In genomic region chr7:25130565-25130964, GRCm38 (mm10) we compare ENCODE assay signal across 25 mouse cellular contexts. TPM values are rescaled to one million over a fixed set of nuclear protein-coding genes. Genes with fewer than 3 reads are reported as not detected.
DNase-seq lines count a peak whose midpoint lies in the region; ATAC-seq and TF ChIP-seq lines count a peak whose summit lies in the region.
"Had no signal": no experiment of that assay in that cellular context is flagged by ENCODE, and none has a peak within 500 bp of the region (broad histone marks: within the 10 kb centered on the region; RNA-seq: fewer than 3 reads in every experiment).

No protein-coding gene starts in this region.

- peaks cover under 1% of the 10 kb centered on the region; the same call in 1 of the 2 replicates for H3K9me3 ChIP-seq in liver, embryonic 13.5 days (replicated peaks)
- H3K9me3 ChIP-seq in liver, embryonic 12.5 days (replicated peaks): peaks cover 4% of the 10 kb centered on the region
- H3K9me3 ChIP-seq: embryonic facial prominence, embryonic 15.5 days; forebrain, embryonic 15.5 days; heart, embryonic 15.5 days had no signal

- no peak for DNase-seq in liver, embryonic 13.5 days
- no peak for DNase-seq in spleen, adult 2 months (ENCODE audit: low read depth in 1 of 2, low spot score in 2 of 2)
- DNase-seq in spleen, postnatal 36 days (ENCODE audit: low spot score in 2 of 2): no peak
- no peak for DNase-seq in frontal cortex, postnatal 36 days (ENCODE audit: low spot score in 2 of 2)
- DNase-seq: adrenal gland, postnatal 14 days; cerebellum, adult 11 months; cerebellum, adult 8-10 months; cerebellum, postnatal 14 days; embryo, embryonic 11 days; gastrocnemius, postnatal 10 days; heart, adult 2 months had no signal

- no peak for TF ChIP-seq CTCF in spleen, adult 2 months (IDR thresholded peaks at IDR 0.05; ENCODE audit: extremely low read depth, insufficient read depth, insufficient read length, insufficient replicate concordance)
- TF ChIP-seq CTCF in bone marrow, adult 2 months (IDR thresholded peaks at IDR 0.05; ENCODE audit: control insufficient read depth, insufficient read depth, low read length): no peak

- 63% methylated on average over 11 of the region's 11 CpGs for WGBS in liver, embryonic 13.5 days (ENCODE audit: insufficient replicate concordance)
- 67% methylated on average over 11 of the region's 11 CpGs for WGBS in liver, embryonic 12.5 days (ENCODE audit: insufficient replicate concordance)
- 42% methylated on average over 11 of the region's 11 CpGs for WGBS in spleen, adult 2 months
- WGBS in bone marrow, adult 2 months: 51% methylated on average over 11 of the region's 11 CpGs

- H3K4me3 ChIP-seq in liver, embryonic 13.5 days (replicated peaks): no peak overlapping the region
- no peak overlapping the region for H3K4me3 ChIP-seq in liver, embryonic 12.5 days
- peak overlapping the region; percentile 89 for H3K4me3 ChIP-seq in spleen, adult 2 months (ENCODE audit: extremely low read depth, insufficient read depth, insufficient read length)
- H3K4me3 ChIP-seq in bone marrow, adult 2 months (replicated peaks; ENCODE audit: control insufficient read depth, low read depth, low read length): peak overlapping the region; percentile 31
- H3K4me3 ChIP-seq: embryonic facial prominence, embryonic 15.5 days; erythroblast, embryonic 14.5 days; forebrain, embryonic 10.5 days; forebrain, embryonic 15.5 days; heart, adult 2 months; heart, embryonic 15.5 days; hindbrain, embryonic 10.5 days had no signal

- peaks cover 53% of the 10 kb centered on the region for H3K27me3 ChIP-seq in liver, embryonic 13.5 days
- peaks cover 63% of the 10 kb centered on the region for H3K27me3 ChIP-seq in liver, embryonic 12.5 days (replicated peaks)
- no peaks in the 10 kb centered on the region for H3K27me3 ChIP-seq in spleen, adult 2 months (ENCODE audit: control insufficient read depth, insufficient read depth, low read length)

- peaks cover 24% of the 10 kb centered on the region for H3K4me1 ChIP-seq in liver, embryonic 13.5 days (replicated peaks)
- peaks cover 31% of the 10 kb centered on the region for H3K4me1 ChIP-seq in liver, embryonic 12.5 days
- H3K4me1 ChIP-seq in spleen, adult 2 months (ENCODE audit: control insufficient read depth, insufficient read depth, insufficient read length): peaks cover 25% of the 10 kb centered on the region
- H3K4me1 ChIP-seq in bone marrow, adult 2 months (ENCODE audit: control insufficient read depth, insufficient read depth, low read length): peaks cover 6% of the 10 kb centered on the region

- H3K9ac ChIP-seq in liver, embryonic 13.5 days: no peak overlapping the region
- H3K9ac ChIP-seq in liver, embryonic 12.5 days: no peak overlapping the region
- H3K9ac ChIP-seq: embryonic facial prominence, embryonic 15.5 days; forebrain, embryonic 15.5 days; heart, embryonic 15.5 days; hindbrain, embryonic 14.5 days had no signal

- no peak overlapping the region for H3K27ac ChIP-seq in liver, embryonic 13.5 days
- H3K27ac ChIP-seq in liver, embryonic 12.5 days: no peak overlapping the region
- peak overlapping the region; percentile 88 for H3K27ac ChIP-seq in spleen, adult 2 months (ENCODE audit: insufficient read depth, low read length)
- no peak overlapping the region for H3K27ac ChIP-seq in bone marrow, adult 2 months (ENCODE audit: control insufficient read depth, insufficient read depth, low read depth, low read length, poor library complexity)
- H3K27ac ChIP-seq: embryonic facial prominence, embryonic 15.5 days; forebrain, embryonic 10.5 days; forebrain, embryonic 15.5 days; heart, adult 2 months; heart, embryonic 15.5 days; hindbrain, embryonic 10.5 days; hindbrain, embryonic 14.5 days had no signal

- no peak for ATAC-seq in liver, embryonic 13.5 days (ENCODE audit: low read depth)
- no peak for ATAC-seq in liver, embryonic 12.5 days
- peak; percentile 12; the same call in 1 of the 2 replicates for ATAC-seq in monocyte, adult 5-6 weeks (replicated peaks; ENCODE audit: insufficient number of reproducible peaks, low FRiP score, low TSS enrichment, poor library complexity, severe bottlenecking)
- ATAC-seq in granulocyte monocyte progenitor cell, adult 5-6 weeks (replicated peaks; ENCODE audit: poor library complexity, severe bottlenecking): no peak
- ATAC-seq: activated CD4-positive, CD25-positive, alpha-beta regulatory T cell, adult 4 months; forebrain, embryonic 15.5 days; Patski had no signal

- TF ChIP-seq POLR2A in spleen, adult 2 months (IDR thresholded peaks at IDR 0.05; ENCODE audit: low read depth, low read length): no peak
- no peak for TF ChIP-seq POLR2A in bone marrow, adult 2 months (IDR thresholded peaks at IDR 0.05; ENCODE audit: borderline replicate concordance, control insufficient read depth, low read depth, low read length)

- H3K36me3 ChIP-seq in liver, embryonic 13.5 days: no peaks in the 10 kb centered on the region
- H3K36me3 ChIP-seq in liver, embryonic 12.5 days: no peaks in the 10 kb centered on the region
- no peaks in the 10 kb centered on the region for H3K36me3 ChIP-seq in spleen, adult 2 months (ENCODE audit: control insufficient read depth, insufficient read depth, low read length)
- H3K36me3 ChIP-seq: embryonic facial prominence, embryonic 15.5 days; forebrain, embryonic 10.5 days; forebrain, embryonic 15.5 days; heart, embryonic 15.5 days had no signal

- H3K4me2 ChIP-seq in liver, embryonic 13.5 days: 0 out of 2 replicates have a peak overlapping the region, but pooled peaks have one; percentile 4
- H3K4me2 ChIP-seq in liver, embryonic 12.5 days: no peak overlapping the region
- H3K4me2 ChIP-seq: embryonic facial prominence, embryonic 15.5 days; forebrain, embryonic 15.5 days; heart, embryonic 11.5 days; heart, embryonic 15.5 days; hindbrain, embryonic 14.5 days had no signal

RNA-seq across cellular contexts. Expression of gene Pou2f2, which starts 49.0 kb away (rescaled TPM):
- polyA plus RNA-seq in liver, embryonic 13.5 days (2015; fragmentation: Nextera tagmentation; extraction: Ambion mirVana): 1.5 and 1.6 TPM in 2 replicates
- polyA plus RNA-seq in liver, embryonic 12.5 days (2016; fragmentation: Nextera tagmentation; extraction: Ambion mirVana): 1.9 TPM in 2 replicates
- polyA plus RNA-seq in spleen, adult 2 months (2012; rRNA removed): 61.7 and 83.3 TPM in 2 replicates
- 7.8 and 16.8 TPM in 2 replicates for polyA plus RNA-seq in bone marrow, adult 2 months (2011; ENCODE audit: insufficient read depth, insufficient read length, low replicate concordance, missing spikeins)
- 35.8 to 70.4 TPM (median 38.0 TPM) in 3 replicates for total RNA-seq in monocyte, adult 5-6 weeks (2017)
- total RNA-seq in granulocyte monocyte progenitor cell, adult 5-6 weeks (2014; fragmentation: Nextera tagmentation): 18.4 and 26.6 TPM in 2 replicates
- 5.0 and 5.1 TPM in 2 replicates for total RNA-seq in granulocyte monocyte progenitor cell, adult 5-6 weeks (2017)

RNA-seq across cellular contexts. Expression of gene Zfp574, which starts 58.2 kb away (rescaled TPM):
- 9.7 and 11.1 TPM in 2 replicates for polyA plus RNA-seq in liver, embryonic 13.5 days (2015; fragmentation: Nextera tagmentation; extraction: Ambion mirVana)
- 14.4 and 15.7 TPM in 2 replicates for polyA plus RNA-seq in liver, embryonic 12.5 days (2016; fragmentation: Nextera tagmentation; extraction: Ambion mirVana)
- polyA plus RNA-seq in spleen, adult 2 months (2012; rRNA removed): 23.7 and 34.7 TPM in 2 replicates
- polyA plus RNA-seq in bone marrow, adult 2 months (2011; ENCODE audit: insufficient read depth, insufficient read length, low replicate concordance, missing spikeins): 8.1 and 11.3 TPM in 2 replicates
- total RNA-seq in monocyte, adult 5-6 weeks (2017): 1.5 to 4.7 TPM (median 3.4 TPM) in 3 replicates
- total RNA-seq in granulocyte monocyte progenitor cell, adult 5-6 weeks (2014; fragmentation: Nextera tagmentation): 6.7 and 13.2 TPM in 2 replicates
- 5.6 and 6.5 TPM in 2 replicates for total RNA-seq in granulocyte monocyte progenitor cell, adult 5-6 weeks (2017)

RNA-seq across cellular contexts. Expression of gene Grik5, which starts 58.4 kb away (rescaled TPM):
- 0.86 and 1.0 TPM in 2 replicates for polyA plus RNA-seq in liver, embryonic 13.5 days (2015; fragmentation: Nextera tagmentation; extraction: Ambion mirVana)
- 2.5 and 3.0 TPM in 2 replicates for polyA plus RNA-seq in liver, embryonic 12.5 days (2016; fragmentation: Nextera tagmentation; extraction: Ambion mirVana)
- 10.2 and 12.9 TPM in 2 replicates for polyA plus RNA-seq in spleen, adult 2 months (2012; rRNA removed)
- 7.3 and 9.7 TPM in 2 replicates for polyA plus RNA-seq in bone marrow, adult 2 months (2011; ENCODE audit: insufficient read depth, insufficient read length, low replicate concordance, missing spikeins)
- 0.48 to 2.9 TPM in 2 of 3 replicates, not detected in the other for total RNA-seq in monocyte, adult 5-6 weeks (2017)
- 5.0 and 9.4 TPM in 2 replicates for total RNA-seq in granulocyte monocyte progenitor cell, adult 5-6 weeks (2014; fragmentation: Nextera tagmentation)
- 0.72 and 1.8 TPM in 2 replicates for total RNA-seq in granulocyte monocyte progenitor cell, adult 5-6 weeks (2017)

Comparison
In these comparisons a context has a peak if more than half of its experiments do, and no peak if none do; other contexts are left out.
1. H3K4me3 ChIP-seq: peak in spleen, adult 2 months (single experiment) and bone marrow, adult 2 months (single experiment); none in liver, embryonic 13.5 days (single experiment) and liver, embryonic 12.5 days (single experiment).